Mouse (Mus musculus): ENCODE results near the gene Eif5b. TPM values are rescaled to one million over a fixed set of nuclear protein-coding genes. Genes with fewer than 3 reads are reported as not detected.
"Not testable (repeated sequence)": the region's sequence is repeated elsewhere in the genome, so short reads cannot be mapped to it uniquely, and the experiment has no call there.

Gene Eif5b
- total RNA-seq, 2 experiments from 2014 or later, result 40.0 to 40.2 TPM

- DNase-seq (ENCODE audit: low spot score in 2 of 2), result no peak
- intact Hi-C loops (cut with DNase I), result loop anchor here (5.0 to 10.0 kb wide), 2 partner anchors 107 to 325 kb away; partner anchors contain the start of genes Mitd1 and Mrpl30
These were observed 1.7 kb downstream of the Eif5b start for GRCm38 (mm10) chr1:37999552-37999951.

DNA sequence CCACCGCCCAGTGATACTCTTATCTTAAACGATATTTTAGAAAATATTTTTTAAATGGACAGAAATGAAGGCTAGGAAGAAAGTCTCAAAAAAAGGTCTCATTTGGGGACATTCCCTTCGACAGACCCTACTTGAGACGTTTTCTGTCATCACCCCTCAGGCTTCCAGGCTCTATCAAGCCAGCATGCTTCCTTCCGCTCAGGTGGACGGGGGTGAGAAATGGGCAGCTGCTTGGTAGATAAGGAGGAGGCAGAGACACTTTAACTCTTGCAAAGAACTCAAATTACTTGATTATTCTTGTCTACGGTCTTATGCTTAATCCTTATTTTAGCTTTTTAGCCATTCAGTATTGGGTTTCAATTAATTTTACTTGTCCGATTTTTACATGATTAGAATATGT lies 3.0 kb downstream of the Eif5b start:
- DNase-seq (ENCODE audit: low spot score in 2 of 2), result no peak
- intact Hi-C loops (cut with DNase I), result no loop called here

DNA sequence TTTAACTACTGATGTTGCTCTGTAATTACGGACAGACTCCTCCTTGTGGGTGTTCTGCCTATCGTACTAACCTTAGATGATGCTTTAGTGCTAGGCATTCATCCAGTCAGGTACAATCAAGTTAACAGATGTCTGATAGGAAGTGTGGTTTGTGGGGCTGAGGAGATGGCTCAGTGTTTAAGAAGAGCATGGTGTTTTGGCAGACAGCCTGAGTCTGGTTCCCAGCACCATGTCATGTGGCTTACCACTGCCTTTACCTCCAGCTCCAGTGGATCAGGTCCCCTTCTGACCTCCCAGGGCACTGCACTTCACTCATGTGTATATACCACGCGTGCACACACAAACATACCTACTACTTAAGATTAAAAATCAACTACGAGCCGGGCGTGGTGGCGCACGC lies 4.1 kb downstream of the Eif5b start:
- no peak for DNase-seq (ENCODE audit: low spot score in 2 of 2)
- intact Hi-C loops (cut with DNase I), result no loop called here

GRCm38 (mm10) chr1:38003046-38003445 lies 5.2 kb downstream of the Eif5b start:
- intact Hi-C loops (cut with DNase I), result no loop called here
- DNase-seq (ENCODE audit: low spot score in 2 of 2), result no peak

- no peak for DNase-seq (ENCODE audit: low spot score in 2 of 2)
- intact Hi-C loops (cut with DNase I), result no loop called here
These were observed 8.9 kb downstream of the Eif5b start for GRCm38 (mm10) chr1:38006741-38007140.

GRCm38 (mm10) chr1:38011647-38012046 lies 13.8 kb downstream of the Eif5b start:
- DNase-seq (ENCODE audit: low spot score in 2 of 2), result no peak
- intact Hi-C loops (cut with DNase I), result no loop called here

GRCm38 (mm10) chr1:38012104-38012503 lies 14.3 kb downstream of the Eif5b start:
- intact Hi-C loops (cut with DNase I), result no loop called here
- DNase-seq (ENCODE audit: low spot score in 2 of 2), result peak in 1 of 2 experiments; percentile 21

- intact Hi-C loops (cut with DNase I), result no loop called here
- DNase-seq (ENCODE audit: low spot score in 2 of 2), result no peak
These were observed 14.7 kb downstream of the Eif5b start for GRCm38 (mm10) chr1:38012509-38012908.

- intact Hi-C loops (cut with DNase I), result no loop called here
- DNase-seq (ENCODE audit: low spot score in 2 of 2), result no peak
These were observed 16.9 kb downstream of the Eif5b start for GRCm38 (mm10) chr1:38014551-38015203.

DNA sequence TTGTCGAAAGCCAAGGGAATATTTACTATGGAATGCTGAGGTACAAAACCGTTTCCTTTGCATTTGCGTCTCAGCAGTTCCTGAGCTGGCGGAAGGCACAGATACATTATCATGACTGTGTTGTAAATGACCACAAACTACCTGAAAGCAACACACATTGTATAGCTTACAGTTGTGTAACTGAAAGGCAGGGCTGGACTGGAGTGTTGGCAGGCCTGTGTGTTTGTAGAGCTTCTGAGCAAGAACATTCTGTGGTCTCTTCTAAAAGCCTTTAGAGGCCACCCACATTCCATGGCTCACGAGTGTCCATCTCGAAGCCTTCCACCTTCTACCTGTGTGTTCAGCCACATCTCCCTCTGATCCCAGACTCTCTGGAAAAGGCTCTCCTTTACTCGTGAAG lies 29.5 kb downstream of the Eif5b start:
- intact Hi-C loops (cut with DNase I), result no loop called here
- DNase-seq (ENCODE audit: low spot score in 2 of 2), result no peak

- DNase-seq (ENCODE audit: low spot score in 2 of 2), result no peak
- intact Hi-C loops (cut with DNase I), result no loop called here
These were observed 33.6 kb downstream of the Eif5b start for GRCm38 (mm10) chr1:38031391-38031790.

DNA sequence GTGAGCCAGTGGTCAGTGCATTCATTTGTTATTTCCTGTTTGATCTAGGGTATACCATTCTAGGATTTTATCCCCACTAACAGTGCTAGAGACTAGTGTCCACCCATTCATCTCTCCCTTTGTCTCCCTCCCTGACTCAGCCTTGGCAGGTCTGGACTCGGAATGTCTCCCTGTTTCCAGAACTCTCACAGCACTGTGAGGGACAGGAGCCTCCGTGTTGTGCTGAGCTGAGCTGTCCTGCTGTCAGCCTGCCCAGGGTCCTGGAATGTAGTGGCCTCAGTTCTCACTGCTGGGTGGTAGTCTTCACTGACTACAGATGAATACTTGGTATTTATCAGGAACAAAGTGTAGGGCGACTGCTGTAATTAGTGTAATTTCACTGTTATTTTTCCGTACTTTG lies 37.7 kb downstream of the Eif5b start:
- no peak for DNase-seq (ENCODE audit: low spot score in 2 of 2)
- intact Hi-C loops (cut with DNase I), result no loop called here

DNA sequence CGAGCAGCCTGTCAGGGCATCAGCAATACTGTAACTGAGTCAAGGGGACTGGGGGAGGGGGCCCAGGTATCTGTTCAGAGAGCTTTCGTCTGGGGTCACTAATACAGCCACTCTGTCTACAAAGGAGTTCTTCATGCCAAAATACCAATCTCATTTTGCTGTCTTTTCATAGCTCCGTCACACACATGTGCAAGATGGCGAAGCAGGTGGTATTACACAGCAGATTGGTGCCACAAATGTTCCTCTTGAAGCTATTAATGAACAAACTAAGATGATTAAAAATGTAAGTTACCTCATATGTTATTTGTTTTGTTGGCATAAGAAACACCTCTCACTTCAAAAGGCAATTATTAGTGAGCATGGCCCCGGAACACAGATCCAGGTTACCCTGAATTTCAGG lies 39.6 kb downstream of the Eif5b start:
- no peak for DNase-seq (ENCODE audit: low spot score in 2 of 2)
- intact Hi-C loops (cut with DNase I), result no loop called here

- no peak for DNase-seq (ENCODE audit: low spot score in 2 of 2)
- intact Hi-C loops (cut with DNase I), result no loop called here
These were observed 41.1 kb downstream of the Eif5b start for GRCm38 (mm10) chr1:38038898-38039297.

DNA sequence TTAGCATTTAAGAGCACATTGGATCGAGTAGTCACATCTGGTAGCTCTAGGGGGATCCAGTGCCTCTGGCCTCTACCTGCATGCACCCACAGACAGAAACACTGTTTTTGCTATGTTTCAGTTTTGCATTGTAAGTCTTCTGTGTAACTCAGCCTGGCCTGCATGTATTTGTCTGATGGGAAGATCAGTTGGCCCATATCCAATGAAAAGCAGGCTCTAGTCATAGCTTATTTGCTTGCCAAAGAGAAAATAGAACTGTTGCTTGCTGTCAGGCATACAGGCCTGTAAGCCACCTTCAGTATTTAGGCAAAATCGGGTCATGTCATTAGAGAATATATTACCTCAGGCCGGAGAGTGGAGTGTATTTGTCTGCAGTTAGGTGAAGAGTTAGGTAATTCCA lies 50.3 kb downstream of the Eif5b start:
- intact Hi-C loops (cut with DNase I), result no loop called here
- DNase-seq (ENCODE audit: low spot score in 2 of 2), result no peak

GRCm38 (mm10) chr1:38049562-38049961 lies 51.8 kb downstream of the Eif5b start:
- intact Hi-C loops (cut with DNase I), result no loop called here
- DNase-seq (ENCODE audit: low spot score in 2 of 2), result no peak

DNA sequence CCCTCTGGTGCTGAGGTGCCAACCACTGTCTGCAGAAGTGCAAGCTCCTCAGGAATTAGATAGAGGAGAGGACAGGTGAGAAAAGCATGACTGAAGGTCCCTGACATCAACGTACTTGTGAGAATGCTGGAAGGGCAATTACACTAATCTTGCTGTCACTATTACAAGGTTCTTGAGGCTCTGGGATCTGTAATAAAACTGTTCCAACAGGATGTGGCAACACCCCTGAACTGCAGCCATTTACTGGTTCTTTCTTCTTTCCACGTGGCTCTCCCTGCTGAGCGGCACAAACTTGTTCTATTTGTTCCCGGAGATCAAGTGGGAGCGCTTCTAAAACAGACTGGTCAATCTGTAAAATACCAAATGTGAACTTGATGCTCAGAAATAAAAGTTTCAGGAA lies 57.4 kb downstream of the Eif5b start:
- intact Hi-C loops (cut with DNase I), result no loop called here
- DNase-seq (ENCODE audit: low spot score in 2 of 2), result no peak

- DNase-seq (ENCODE audit: low spot score in 2 of 2), result no peak
- intact Hi-C loops (cut with DNase I), result no loop called here
These were observed 60.6 kb downstream of the Eif5b start for GRCm38 (mm10) chr1:38058417-38058816.

GRCm38 (mm10) chr1:38062156-38062555 lies 64.3 kb downstream of the Eif5b start:
- intact Hi-C loops (cut with DNase I); DNase-seq (ENCODE audit: low spot score in 2 of 2): not testable (repeated sequence)

- no peak for DNase-seq (ENCODE audit: low spot score in 2 of 2)
- intact Hi-C loops (cut with DNase I), result no loop called here
These were observed 69.5 kb downstream of the Eif5b start for GRCm38 (mm10) chr1:38067276-38067675.

GRCm38 (mm10) chr1:38071326-38071725 lies 73.5 kb downstream of the Eif5b start:
- intact Hi-C loops (cut with DNase I), result no loop called here

DNA sequence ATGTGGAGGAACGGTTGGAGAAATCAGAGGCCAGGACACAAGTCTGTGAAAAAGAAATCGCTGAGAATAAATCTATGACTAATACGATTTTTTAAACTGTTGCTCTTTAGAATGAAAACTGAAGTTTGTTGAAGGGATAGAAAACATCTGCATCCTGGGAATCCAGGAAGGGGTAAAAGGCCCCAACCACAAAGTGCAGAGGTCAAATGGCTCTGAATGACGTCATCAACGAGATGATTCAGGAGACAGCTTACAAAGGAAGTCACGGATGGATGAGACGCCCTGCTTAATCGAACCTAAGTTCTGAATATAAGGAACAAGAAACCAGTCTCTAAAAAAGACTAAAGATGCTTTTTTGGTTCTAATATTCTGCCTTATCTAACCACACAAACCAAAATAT lies 83.5 kb downstream of the Eif5b start:
- no peak for DNase-seq (ENCODE audit: low spot score in 2 of 2)
- intact Hi-C loops (cut with DNase I), result no loop called here

More at GRCm38 (mm10) chr1:38071326-38071725, 73.5 kb downstream of the Eif5b start:
- peak in 1 of 2 experiments; percentile 49 for DNase-seq (ENCODE audit: low spot score in 2 of 2)
